Mouse (Mus musculus): ENCODE measurements around the gene Syt14. TPM values are rescaled to one million over a fixed set of nuclear protein-coding genes. Genes with fewer than 3 reads are reported as not detected.
A peak's percentile ranks its signal among the peaks of the same experiment; 100 is the strongest.

Syt14 gene
- total and polyA plus RNA-seq, 3 experiments: 1.8 to 2.4 TPM; not detected in 1

DNA sequence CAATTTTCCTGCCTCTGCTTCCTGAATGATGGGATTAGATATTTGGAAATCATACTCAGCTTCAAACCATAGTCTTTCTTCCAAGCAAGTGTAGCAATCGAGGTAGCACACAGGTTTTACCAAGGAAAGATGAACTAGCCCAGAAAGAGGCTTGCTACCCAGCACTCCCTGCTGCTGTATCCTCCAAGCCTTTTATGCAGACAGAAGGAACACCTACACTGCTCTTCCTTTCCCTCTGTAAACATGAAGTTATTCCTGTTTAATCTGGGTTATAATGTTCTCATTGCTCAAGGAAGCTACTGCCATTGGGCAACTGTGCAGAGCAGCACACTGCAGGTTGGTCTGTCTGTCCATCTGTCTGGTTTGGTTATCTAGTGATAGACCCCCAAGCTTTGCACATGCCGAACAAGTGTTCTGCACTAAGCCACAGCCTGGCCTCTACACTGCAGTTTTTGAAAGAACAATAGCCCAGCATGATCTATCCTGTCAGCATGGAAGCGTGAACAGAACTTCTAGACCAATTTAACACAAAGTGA is 7.3 kb upstream of the Syt14 start:
- H3K4me1 ChIP-seq (ENCODE audit: control insufficient read depth in 1 of 2, insufficient read depth in 2 of 2, low read length in 2 of 2): no peaks in the 10 kb centered on the region
- no peak for DNase-seq (ENCODE audit: low read depth, low spot score)
- no peaks in the 10 kb centered on the region for H3K36me3 ChIP-seq (ENCODE audit: control insufficient read depth in 1 of 2, insufficient read depth in 2 of 2, low read length in 2 of 2)

GRCm38 (mm10) chr1:193034951-193035370 is 614 bp downstream of the Syt14 start:
- Histone ChIP-seq H3K27me3 (ENCODE audit: control insufficient read depth in 1 of 2, insufficient read depth in 2 of 2, low read length in 2 of 2) (no peaks in the 10 kb centered on the region), H3K79me2 (ENCODE audit: control insufficient read depth, insufficient read depth, low read length, poor library complexity) (no peaks in the 10 kb centered on the region), H3K4me1 (ENCODE audit: control insufficient read depth in 1 of 2, insufficient read depth in 2 of 2, low read length in 2 of 2) (peaks cover 0 to 11% of the 10 kb centered on the region in 2 experiments; a peak in 2 of 4 replicates), H3K9me3 (replicated peaks; ENCODE audit: insufficient read depth, low read length) (no peaks in the 10 kb centered on the region), H3K9ac (ENCODE audit: control insufficient read depth, low read depth, low read length, poor library complexity, severe bottlenecking) (peak overlapping the region; percentile 71), H3K36me3 (ENCODE audit: control insufficient read depth in 1 of 2, insufficient read depth in 2 of 2, low read length in 2 of 2) (peaks cover 0 to 6% of the 10 kb centered on the region in 2 experiments; a peak in 2 of 4 replicates), H3K4me3 (ENCODE audit: control insufficient read depth in 1 of 2, insufficient read depth in 1 of 2, low read depth in 2 of 2, low read length in 2 of 2) (peak overlapping the region; percentile 48 to 75), H3K27ac (ENCODE audit: control insufficient read depth, low read depth, low read length) (no peak overlapping the region)
- TF ChIP-seq MEF2A (IDR thresholded peaks at IDR 0.05; ENCODE audit: extremely low read depth, insufficient replicate concordance, low read depth, low read length, poor library complexity, severe bottlenecking) (no peak), UBTF (IDR thresholded peaks at IDR 0.05; ENCODE audit: borderline replicate concordance, insufficient read depth, low read depth, low read length) (no peak), HCFC1 (IDR thresholded peaks at IDR 0.05; ENCODE audit: low read depth, low read length) (no peak), ETS1 (IDR thresholded peaks at IDR 0.05; ENCODE audit: low read depth, low read length) (no peak), BHLHE40 (IDR thresholded peaks at IDR 0.05; ENCODE audit: borderline replicate concordance, low read depth, low read length) (no peak), USF2 (IDR thresholded peaks at IDR 0.05; ENCODE audit: borderline replicate concordance in 1 of 2, insufficient read depth in 1 of 2, low read depth in 1 of 2, low read length in 2 of 2) (no peak), RAD21 (IDR thresholded peaks at IDR 0.05; ENCODE audit: low read depth, low read length) (no peak), TAL1 (IDR thresholded peaks at IDR 0.05; ENCODE audit: low read length) (no peak), JUND (IDR thresholded peaks at IDR 0.05; ENCODE audit: low read depth, low read length) (no peak), CHD2 (IDR thresholded peaks at IDR 0.05; ENCODE audit: low read length) (no peak), ELF1 (IDR thresholded peaks at IDR 0.05; ENCODE audit: low read depth, low read length) (no peak), ZKSCAN1 (IDR thresholded peaks at IDR 0.05; ENCODE audit: low read depth, low read length) (no peak), CTCF (IDR thresholded peaks at IDR 0.05 in 2 of 3, conservative IDR thresholded peaks at IDR 0.05 in 1 of 3; ENCODE audit: control insufficient read depth in 1 of 3, insufficient read depth in 1 of 3, low read depth in 2 of 3, low read length in 3 of 3, poor library complexity in 1 of 3, severe bottlenecking in 1 of 3) (no peak)
- DNase-seq (ENCODE audit: low read depth, low spot score): no peak

More for the DNA sequence above, 7.3 kb upstream of the Syt14 start:
- H3K9me3 ChIP-seq (replicated peaks; ENCODE audit: insufficient read depth, low read length): no peaks in the 10 kb centered on the region
- H3K4me3 ChIP-seq (ENCODE audit: control insufficient read depth in 1 of 2, insufficient read depth in 1 of 2, low read depth in 2 of 2, low read length in 2 of 2): no peak overlapping the region
- no peak overlapping the region for H3K9ac ChIP-seq (ENCODE audit: control insufficient read depth, low read depth, low read length, poor library complexity, severe bottlenecking)
- H3K27me3 ChIP-seq (ENCODE audit: control insufficient read depth in 1 of 2, insufficient read depth in 2 of 2, low read length in 2 of 2): no peaks in the 10 kb centered on the region; a peak in 1 of 4 replicates
- no peak overlapping the region for H3K27ac ChIP-seq (ENCODE audit: control insufficient read depth, low read depth, low read length)
- TF ChIP-seq POLR2AphosphoS2 (IDR thresholded peaks at IDR 0.05; ENCODE audit: low read length): no peak
- no peak for TF ChIP-seq BHLHE40 (IDR thresholded peaks at IDR 0.05; ENCODE audit: borderline replicate concordance, low read depth, low read length)
- no peak for TF ChIP-seq NELFE (IDR thresholded peaks at IDR 0.05; ENCODE audit: low read depth, low read length)
- no peak for TF ChIP-seq SIN3A (IDR thresholded peaks at IDR 0.05; ENCODE audit: low read length)
- TF ChIP-seq SMC3 (IDR thresholded peaks at IDR 0.05; ENCODE audit: low read depth, low read length): no peak
- TF ChIP-seq TAL1 (IDR thresholded peaks at IDR 0.05; ENCODE audit: low read length): no peak
- no peak for TF ChIP-seq CHD1 (IDR thresholded peaks at IDR 0.05; ENCODE audit: low read depth, low read length)
- no peak for TF ChIP-seq MEF2A (IDR thresholded peaks at IDR 0.05; ENCODE audit: extremely low read depth, insufficient replicate concordance, low read depth, low read length, poor library complexity, severe bottlenecking)
- no peak for TF ChIP-seq ZNF384 (IDR thresholded peaks at IDR 0.05; ENCODE audit: low read depth, low read length)
- TF ChIP-seq JUND (IDR thresholded peaks at IDR 0.05; ENCODE audit: low read depth, low read length): no peak
- no peak for TF ChIP-seq POLR2AphosphoS5 (IDR thresholded peaks at IDR 0.05; ENCODE audit: borderline replicate concordance, low read depth, low read length)
- no peak for TF ChIP-seq CHD2 (IDR thresholded peaks at IDR 0.05; ENCODE audit: low read length)
- TF ChIP-seq MXI1 (IDR thresholded peaks at IDR 0.05; ENCODE audit: low read depth, low read length): no peak
- TF ChIP-seq CTCF (IDR thresholded peaks at IDR 0.05 in 2 of 3, conservative IDR thresholded peaks at IDR 0.05 in 1 of 3; ENCODE audit: control insufficient read depth in 1 of 3, insufficient read depth in 1 of 3, low read depth in 2 of 3, low read length in 3 of 3, poor library complexity in 1 of 3, severe bottlenecking in 1 of 3): no peak
- TF ChIP-seq HCFC1 (IDR thresholded peaks at IDR 0.05; ENCODE audit: low read depth, low read length): no peak
- H3K79me2 ChIP-seq (ENCODE audit: control insufficient read depth, insufficient read depth, low read length, poor library complexity): no peaks in the 10 kb centered on the region
